Mouse (Mus musculus) lung, embryonic 14.5 days (tissue): ENCODE results near the gene Scd2. TPM values are rescaled to one million over a fixed set of nuclear protein-coding genes. Genes with fewer than 3 reads are reported as not detected.
A peak's percentile ranks its signal among the peaks of the same experiment; 100 is the strongest.

Experiments
- ATAC-seq: fragments of 200-750 bp; cut with Nextera tagmentation; 2 replicates; pipeline ENCODE4 v1.8.0; 2017; ENCODE audit warnings: mild to moderate bottlenecking, moderate TSS enrichment, moderate library complexity; ENCODE audit not compliant: insufficient read depth
- DNase-seq: peaks from one replicate; pipeline ENCODE4 v3.0.0-alpha.2; 2015
- H3K27ac ChIP-seq: fragments of 300-500 bp; sonication (generic); 2 replicates; pipeline ENCODE4 v1.5.1; 2014; ENCODE audit warnings: low read depth, mild to moderate bottlenecking, moderate library complexity
- H3K27me3 ChIP-seq: fragments of 300-500 bp; sonication (generic); 2 replicates; pipeline ENCODE4 v1.6.1; 2014; ENCODE audit warnings: low read length, control low read depth; ENCODE audit not compliant: insufficient read depth
- H3K36me3 ChIP-seq: fragments of 300-500 bp; sonication (generic); 2 replicates; pipeline ENCODE4 v1.6.1; 2014; ENCODE audit warnings: control low read depth; ENCODE audit not compliant: insufficient read depth
- H3K4me1 ChIP-seq: fragments of 300-500 bp; sonication (generic); 2 replicates; pipeline ENCODE4 v1.6.1; 2014; ENCODE audit warnings: antibody characterized with exemption, control low read depth; ENCODE audit not compliant: insufficient read depth
- H3K4me2 ChIP-seq: fragments of 300-500 bp; sonication (generic); 2 replicates; pipeline ENCODE4 v1.6.1; 2014; ENCODE audit warnings: mild to moderate bottlenecking
- H3K4me3 ChIP-seq: fragments of 300-500 bp; sonication (generic); 2 replicates; pipeline ENCODE4 v1.5.1; 2014; ENCODE audit warnings: low read depth, low read length
- H3K9ac ChIP-seq: fragments of 300-500 bp; sonication (generic); 2 replicates; pipeline ENCODE4 v1.6.1; 2014
- H3K9me3 ChIP-seq: fragments of 300-500 bp; sonication (generic); 2 replicates; pipeline ENCODE4 v1.6.1; 2016; ENCODE audit warnings: low read depth, low read length, control low read depth
- CTCF ChIP-seq: IDR thresholded peaks from 2 replicates; pipeline ENCODE4 v1.5.1; 2016; ENCODE audit warnings: antibody characterized with exemption, low read depth
- WGBS: fragments of 180-500 bp; shearing (Covaris S2); extraction: QIAGEN DNeasy Blood & Tissue Kit; methylation state at CpG from one replicate; pipeline ENCODE4 v1.1.7; 2014; 5-methylcytosine and 5-hydroxymethylcytosine counted together
- polyA plus RNA-seq: library from polyadenylated mRNA; unstranded; fragments of >200 nt; fragmentation: Nextera tagmentation; extraction: Ambion mirVana; gene quantifications from 2 replicates; pipeline ENCODE4 v1.2.1, GENCODE M21; 2014

The Scd2 gene
- polyA plus RNA-seq, 1 experiment from 2014 or later = 248 TPM

- H3K27me3 ChIP-seq = no peaks in the 10 kb centered on the region
- no peaks in the 10 kb centered on the region for H3K9me3 ChIP-seq
- H3K4me1 ChIP-seq = peaks cover 44% of the 10 kb centered on the region
- H3K4me3 ChIP-seq = peak overlapping the region; percentile 45
- peak overlapping the region; percentile 98 for H3K27ac ChIP-seq
- DNase-seq (no peak), ATAC-seq (no peak)
- H3K36me3 ChIP-seq = no peaks in the 10 kb centered on the region
- WGBS = 20% methylated on average over 15 of the region's 15 CpGs
- no peak for TF ChIP-seq CTCF
- peak overlapping the region; percentile 56 for H3K9ac ChIP-seq
- peak overlapping the region; percentile 94 for H3K4me2 ChIP-seq
Observed at GRCm38 (mm10) chr19:44283157-44284024, 10.1 kb upstream of the Scd2 start.

DNA sequence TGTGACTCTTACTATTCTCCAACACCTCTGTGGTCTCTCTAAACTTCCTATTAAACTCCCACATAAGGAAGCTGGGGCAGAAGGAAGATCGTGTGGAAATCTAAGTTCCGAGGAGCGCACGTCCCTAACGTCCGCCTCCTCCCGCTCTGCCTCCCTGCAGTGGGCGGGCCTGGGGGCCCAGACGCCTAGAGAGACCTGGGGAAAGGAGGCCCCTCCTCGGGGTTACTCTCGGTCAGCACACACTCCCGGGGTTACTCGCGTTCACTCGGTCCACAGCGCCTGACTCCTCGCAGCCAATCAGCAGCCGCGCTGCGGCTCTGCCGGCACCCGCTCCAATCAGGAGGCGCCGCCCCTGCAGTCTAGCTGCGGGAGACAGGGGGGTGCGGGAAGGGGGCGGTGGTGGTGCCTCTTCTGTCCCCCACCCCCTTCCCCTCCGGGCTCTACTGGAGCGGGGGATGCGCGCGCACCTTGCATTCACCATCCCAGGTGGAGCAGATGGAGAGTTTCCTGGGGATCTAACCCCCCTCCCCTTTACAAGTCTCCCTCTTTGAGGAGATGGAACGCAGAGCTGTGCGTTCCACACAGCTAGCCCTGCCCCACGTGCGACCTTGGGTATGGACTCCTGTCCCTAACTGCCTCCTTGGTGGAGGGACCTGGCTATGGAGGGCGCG is 9.3 kb upstream of the Scd2 start:
- H3K27me3 ChIP-seq = no peaks in the 10 kb centered on the region
- no peaks in the 10 kb centered on the region for H3K36me3 ChIP-seq
- H3K4me3 ChIP-seq = peak overlapping the region; percentile 45
- ATAC-seq (peak; percentile 99), DNase-seq (peak; percentile 98)
- TF ChIP-seq CTCF = no peak
- under 1% methylated on average over 36 of the region's 38 CpGs for WGBS
- H3K9ac ChIP-seq = peak overlapping the region; percentile 56
- H3K4me2 ChIP-seq = peak overlapping the region; percentile 94
- H3K9me3 ChIP-seq = no peaks in the 10 kb centered on the region
- H3K27ac ChIP-seq = peak overlapping the region; percentile 98
- H3K4me1 ChIP-seq = peaks cover 44% of the 10 kb centered on the region

DNA sequence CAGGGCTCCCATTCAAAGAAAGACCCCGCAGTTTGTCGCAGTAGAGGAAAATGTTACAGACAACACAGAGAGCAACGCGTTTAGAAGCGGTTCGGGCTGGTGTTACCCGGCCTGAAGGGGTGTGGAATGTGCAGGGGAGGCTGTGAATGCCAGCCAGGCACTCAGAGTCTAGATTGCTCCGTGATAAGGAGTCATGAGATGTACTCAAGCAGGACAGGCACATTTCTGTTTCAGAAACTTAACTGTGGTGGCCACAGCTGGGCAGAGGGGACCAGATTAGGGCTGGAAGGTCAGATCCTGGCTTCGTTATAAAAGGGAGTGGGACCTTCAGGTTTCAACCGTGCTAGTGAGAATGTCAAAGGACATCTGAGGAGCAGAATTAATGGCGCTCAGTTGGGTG is 8.8 kb upstream of the Scd2 start:
- no peaks in the 10 kb centered on the region for H3K27me3 ChIP-seq
- peak overlapping the region; percentile 56 for H3K9ac ChIP-seq
- no peaks in the 10 kb centered on the region for H3K9me3 ChIP-seq
- peak overlapping the region; percentile 45 for H3K4me3 ChIP-seq
- peak overlapping the region; percentile 94 for H3K4me2 ChIP-seq
- peaks cover 45% of the 10 kb centered on the region for H3K4me1 ChIP-seq
- H3K27ac ChIP-seq = peak overlapping the region; percentile 98
- DNase-seq = peak; percentile 72
- no peaks in the 10 kb centered on the region for H3K36me3 ChIP-seq
- WGBS = 4% methylated on average over 11 of the region's 11 CpGs
- peak; percentile 50 for ATAC-seq
- no peak for TF ChIP-seq CTCF

DNA sequence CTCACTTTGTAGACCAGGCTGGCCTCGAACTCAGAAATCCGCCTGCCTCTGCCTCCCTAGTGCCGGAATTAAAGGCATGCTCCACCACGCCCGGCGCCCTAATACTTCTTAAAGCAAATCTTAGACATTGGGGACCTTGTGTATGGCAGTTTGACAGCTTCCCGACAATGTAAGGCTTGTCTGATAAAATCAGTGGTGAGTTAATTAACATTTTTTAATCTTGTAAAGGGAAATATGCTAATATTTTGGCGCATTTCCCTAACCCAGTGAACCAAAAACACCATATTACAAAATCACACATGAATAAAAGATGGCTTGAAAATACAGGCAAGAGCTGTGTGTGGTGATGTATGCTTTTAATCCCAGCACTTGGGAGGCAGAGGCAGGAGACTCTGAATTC is 7.9 kb upstream of the Scd2 start:
- no peak for TF ChIP-seq CTCF
- H3K4me2 ChIP-seq = no peak overlapping the region

DNA sequence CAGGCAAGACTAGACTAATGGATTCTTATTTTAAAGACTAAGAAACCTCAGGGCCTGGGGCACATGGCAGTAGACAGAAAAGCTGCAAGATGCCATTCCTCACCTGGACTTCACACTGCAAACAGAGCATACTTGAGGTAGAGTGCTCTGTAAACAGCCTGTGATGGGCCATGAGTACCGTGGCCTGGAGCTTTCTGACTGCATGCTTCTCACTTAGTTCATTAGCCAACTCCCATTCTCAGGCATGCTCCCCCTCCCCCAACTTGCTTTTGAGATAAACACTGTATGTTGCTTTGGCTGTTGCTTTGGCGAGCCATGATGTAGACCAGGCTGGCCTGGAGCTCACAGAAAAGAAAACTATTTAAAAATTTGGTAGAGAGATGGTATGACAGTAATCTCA is 7.4 kb upstream of the Scd2 start:
- peak overlapping the region; percentile 14; the same call in 1 of the 2 replicates for H3K4me2 ChIP-seq
- H3K9me3 ChIP-seq = no peaks in the 10 kb centered on the region
- no peak overlapping the region for H3K9ac ChIP-seq
- peak overlapping the region; percentile 98; the same call in 1 of the 2 replicates for H3K27ac ChIP-seq
- WGBS = 28% methylated on average over 2 of the region's 2 CpGs
- no peak overlapping the region for H3K4me3 ChIP-seq
- no peaks in the 10 kb centered on the region for H3K27me3 ChIP-seq
- no peaks in the 10 kb centered on the region for H3K36me3 ChIP-seq
- no peak for TF ChIP-seq CTCF
- DNase-seq = peak; percentile 68
- ATAC-seq = no peak
- peaks cover 47% of the 10 kb centered on the region for H3K4me1 ChIP-seq

More for the DNA sequence above, 7.9 kb upstream of the Scd2 start:
- H3K4me3 ChIP-seq = no peak overlapping the region
- H3K9ac ChIP-seq = no peak overlapping the region
- peak overlapping the region; percentile 98; the same call in 1 of the 2 replicates for H3K27ac ChIP-seq
- no peaks in the 10 kb centered on the region for H3K9me3 ChIP-seq
- H3K27me3 ChIP-seq = no peaks in the 10 kb centered on the region
- WGBS = 88% methylated on average over 8 of the region's 8 CpGs
- H3K36me3 ChIP-seq = no peaks in the 10 kb centered on the region
- ATAC-seq = no peak
- no peak for DNase-seq
- H3K4me1 ChIP-seq = peaks cover 52% of the 10 kb centered on the region

DNA sequence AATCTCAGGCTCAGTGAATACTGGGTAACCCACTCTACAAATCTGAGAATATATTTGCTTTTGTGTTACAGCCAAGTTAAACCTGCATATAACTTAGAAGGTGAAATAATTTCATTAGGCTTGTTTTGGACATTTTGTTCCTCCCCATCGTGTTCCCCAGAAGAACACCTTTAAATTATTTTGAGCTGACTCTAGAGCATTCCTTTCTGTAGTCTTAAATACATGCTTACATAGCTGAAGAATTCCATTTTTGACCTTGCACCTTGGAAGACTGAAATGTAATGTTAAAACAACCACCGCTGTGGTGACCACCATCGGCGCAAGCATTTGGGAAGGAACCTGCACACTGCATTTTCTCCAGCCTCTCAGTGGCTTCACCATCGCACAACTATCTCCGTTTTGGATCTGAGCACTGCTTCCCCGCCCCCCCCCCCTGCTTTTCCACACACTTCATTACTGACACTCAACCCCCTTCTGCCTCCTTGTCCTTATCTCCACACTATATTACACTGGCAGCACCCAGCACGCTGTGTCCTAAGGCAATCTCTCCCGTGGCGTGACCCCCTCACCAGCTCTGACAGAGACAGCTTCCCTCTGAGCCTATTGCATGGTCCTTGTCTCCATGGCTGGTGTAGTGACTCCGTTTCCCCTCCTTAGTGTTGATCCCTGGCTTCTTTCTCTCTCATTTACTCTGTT is 5.9 kb upstream of the Scd2 start:
- 30% methylated on average over 10 of the region's 11 CpGs for WGBS
- no peak overlapping the region; the same call in 1 of the 2 replicates for H3K27ac ChIP-seq
- H3K4me3 ChIP-seq = no peak overlapping the region
- TF ChIP-seq CTCF = no peak
- DNase-seq (peak; percentile 15), ATAC-seq (no peak)
- H3K4me1 ChIP-seq = peaks cover 40% of the 10 kb centered on the region
- no peaks in the 10 kb centered on the region for H3K36me3 ChIP-seq
- H3K27me3 ChIP-seq = no peaks in the 10 kb centered on the region
- H3K4me2 ChIP-seq = no peak overlapping the region
- H3K9me3 ChIP-seq = no peaks in the 10 kb centered on the region
- no peak overlapping the region for H3K9ac ChIP-seq

- ATAC-seq = no peak
- Histone ChIP-seq H3K4me3 (no peak overlapping the region), H3K9ac (no peak overlapping the region), H3K27ac (no peak overlapping the region), H3K4me2 (no peak overlapping the region), H3K36me3 (peaks cover 22% of the 10 kb centered on the region), H3K4me1 (peaks cover 28% of the 10 kb centered on the region), H3K9me3 (no peaks in the 10 kb centered on the region), H3K27me3 (no peaks in the 10 kb centered on the region)
- DNase-seq = no peak
- no peak for TF ChIP-seq CTCF
- 60% methylated on average over 2 of the region's 2 CpGs for WGBS
Observed at GRCm38 (mm10) chr19:44292083-44292482, 1.4 kb upstream of the Scd2 start.
